Mouse (Mus musculus) stomach, postnatal 0 days (tissue): ENCODE measurements around the gene Cops7b.

ENCODE experiments used
- CTCF ChIP-seq: IDR thresholded peaks from 2 replicates; pipeline ENCODE4 v1.5.1; 2016; ENCODE audit warnings: antibody characterized with exemption, low read depth, mild to moderate bottlenecking, moderate library complexity
- EP300 ChIP-seq: optimal IDR thresholded peaks from 2 replicates; pipeline ENCODE3; 2016; ENCODE audit warnings: antibody characterized with exemption

DNA sequence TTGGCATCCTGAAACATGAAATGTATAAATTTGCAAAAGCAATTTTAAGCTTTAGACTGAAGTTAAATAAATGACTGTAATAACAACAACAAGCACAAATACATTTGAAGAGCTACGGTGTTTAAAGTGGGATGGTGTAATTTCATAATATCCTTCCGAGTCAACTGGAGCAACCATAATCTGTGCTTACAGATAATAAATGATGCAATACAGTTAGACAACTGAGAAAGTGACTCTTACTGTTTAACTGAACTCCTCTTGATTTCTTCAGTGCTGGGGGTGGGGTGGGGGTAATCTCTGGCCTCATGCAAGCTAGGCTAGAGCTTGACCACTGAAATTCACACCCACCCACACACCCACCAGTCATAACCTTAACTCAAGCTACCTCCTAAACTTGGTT, 11.3 kb upstream of the Cops7b start:
- TF ChIP-seq EP300: no peak
- TF ChIP-seq CTCF: no peak
